Mouse (Mus musculus): ENCODE measurements around the gene Gm906.
"Not testable (repeated sequence)": the region's sequence is repeated elsewhere in the genome, so short reads cannot be mapped to it uniquely, and the experiment has no call there.

Gene Gm906

DNA sequence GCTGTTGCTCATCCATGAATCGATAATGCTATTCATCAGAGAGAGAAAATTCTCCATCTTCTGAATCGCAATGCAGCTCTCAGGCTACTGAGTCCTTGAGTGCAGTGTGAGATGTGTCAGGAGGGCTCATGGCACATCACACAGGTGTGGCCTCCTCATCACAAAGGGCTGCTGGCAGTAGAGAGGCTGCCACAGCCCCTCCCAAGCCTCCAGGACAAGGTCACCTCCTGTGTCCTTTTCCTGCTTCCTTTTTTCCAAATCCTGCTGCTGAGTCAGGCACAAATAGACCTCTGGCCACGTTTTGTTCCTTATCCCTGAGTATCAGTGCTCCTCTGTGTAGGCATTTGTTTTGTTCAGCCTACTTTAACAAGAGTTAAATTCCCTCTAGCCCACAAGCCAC lies at the start of gene Gm906:
Gene Gm906 (minus strand): TSS at position 101 of the 400 bp plus-strand sequence.
- DNase-seq, result peak; percentile 27

- not testable (repeated sequence) for DNase-seq
These were observed 33.2 kb upstream of the Gm906 start for GRCm38 (mm10) chr13:50283308-50283707.

DNA sequence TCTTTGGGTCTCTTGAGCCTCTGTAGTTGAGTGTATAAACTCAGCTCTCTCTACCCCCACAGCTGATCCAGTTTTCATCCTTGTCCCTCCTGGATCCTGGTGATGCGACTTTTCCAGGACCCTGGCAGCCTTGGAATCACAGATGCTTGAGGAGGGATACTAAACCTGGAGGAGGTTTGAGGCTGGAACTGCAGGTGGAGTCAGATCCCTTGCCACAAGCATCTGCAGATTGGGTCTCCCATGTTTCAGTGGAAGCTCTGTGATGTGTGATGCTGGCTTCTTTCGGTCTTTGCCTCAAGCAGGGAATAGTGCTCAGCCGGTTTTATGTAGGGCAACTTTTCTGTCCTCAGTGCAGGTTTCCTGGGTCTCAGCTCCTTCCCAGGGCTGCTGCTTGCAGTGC lies 13.6 kb downstream of the Gm906 start:
- peak; percentile 77 for DNase-seq

- DNase-seq, result peak; percentile 44
These were observed 38.3 kb downstream of the Gm906 start for GRCm38 (mm10) chr13:50211842-50212241.

DNA sequence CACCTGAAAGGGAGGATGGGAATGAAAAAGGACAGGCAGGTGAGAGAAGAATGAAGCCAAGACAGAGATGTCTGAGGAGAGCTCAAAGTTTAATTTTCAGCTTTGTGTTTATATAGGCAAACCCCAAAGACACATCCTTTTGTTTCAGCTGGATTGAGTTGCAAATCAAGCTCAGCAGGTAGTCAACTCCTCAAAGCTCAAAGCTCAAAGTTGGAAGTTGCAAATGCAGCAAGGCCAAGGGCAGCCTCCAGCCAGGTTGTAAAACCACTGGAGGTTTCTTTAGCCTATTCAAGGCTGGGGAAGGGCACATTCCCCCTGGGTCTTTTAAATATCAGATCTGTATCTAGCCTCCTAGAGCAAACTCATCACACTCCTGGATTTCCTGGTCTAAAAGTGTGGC lies 39.9 kb downstream of the Gm906 start:
- DNase-seq, result peak; percentile 5

DNA sequence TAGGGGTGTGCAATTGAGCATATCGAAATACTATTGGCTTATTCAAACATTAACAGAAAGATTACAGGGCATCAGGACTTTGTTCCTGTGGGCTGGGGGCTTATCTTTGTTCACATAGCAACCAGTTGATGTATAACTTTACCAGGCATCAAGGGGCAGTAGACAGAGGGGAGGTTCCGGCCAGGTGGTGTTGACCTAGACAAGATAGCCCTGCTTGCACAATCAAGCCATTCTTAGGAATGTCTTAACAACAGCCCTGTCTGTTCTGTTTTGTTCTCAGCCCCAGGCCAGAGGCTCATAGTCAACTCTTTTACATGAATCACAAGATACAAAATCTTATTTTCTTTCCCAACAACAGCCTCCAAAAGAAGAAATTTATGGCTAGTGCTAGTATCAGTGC lies 40.5 kb downstream of the Gm906 start:
- peak; percentile 56 for DNase-seq

DNA sequence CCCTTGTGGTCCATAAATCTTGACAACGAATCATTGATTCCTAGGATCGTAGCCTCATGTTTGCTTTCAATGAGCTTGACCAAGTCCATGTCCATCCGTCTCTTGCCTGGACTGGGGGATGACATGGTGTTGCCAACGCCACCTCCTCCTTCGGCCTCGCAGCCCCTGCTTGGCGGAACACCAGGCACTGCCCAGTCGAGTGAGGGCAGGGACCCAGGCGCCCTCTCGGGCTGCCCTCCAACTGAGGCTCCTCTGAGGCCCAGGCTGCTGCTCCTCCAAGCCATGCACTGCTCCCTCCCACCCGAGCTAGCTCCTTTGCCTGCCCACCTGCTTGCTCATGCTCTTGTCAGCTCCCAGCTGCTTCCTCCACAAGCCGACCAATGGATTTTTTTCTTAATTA lies 42.1 kb downstream of the Gm906 start:
- DNase-seq, result peak; percentile 79

DNA sequence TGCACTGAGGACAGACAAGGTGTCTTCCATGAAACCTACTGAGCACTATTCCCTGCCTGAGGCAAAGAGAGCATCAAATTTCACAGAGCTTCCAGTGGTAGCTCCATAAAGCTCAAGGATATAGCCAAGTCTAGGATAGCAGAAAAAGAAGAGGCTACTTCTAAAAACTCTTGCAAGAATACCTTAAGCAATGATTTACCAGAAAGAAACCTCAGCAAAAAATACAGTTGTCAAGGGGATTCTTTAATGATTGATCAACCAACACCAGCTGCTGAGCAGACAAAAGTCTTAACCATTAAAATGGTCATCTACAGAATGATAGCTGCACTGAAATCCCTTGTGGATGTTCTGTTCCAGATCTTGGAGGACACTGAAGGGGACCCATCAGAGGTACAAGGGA lies 53.3 kb downstream of the Gm906 start:
- not testable (repeated sequence) for DNase-seq

Measured in heart, adult 11 months (tissue).